ENCODE assay signal across 19 mouse cellular contexts in the genomic region with DNA sequence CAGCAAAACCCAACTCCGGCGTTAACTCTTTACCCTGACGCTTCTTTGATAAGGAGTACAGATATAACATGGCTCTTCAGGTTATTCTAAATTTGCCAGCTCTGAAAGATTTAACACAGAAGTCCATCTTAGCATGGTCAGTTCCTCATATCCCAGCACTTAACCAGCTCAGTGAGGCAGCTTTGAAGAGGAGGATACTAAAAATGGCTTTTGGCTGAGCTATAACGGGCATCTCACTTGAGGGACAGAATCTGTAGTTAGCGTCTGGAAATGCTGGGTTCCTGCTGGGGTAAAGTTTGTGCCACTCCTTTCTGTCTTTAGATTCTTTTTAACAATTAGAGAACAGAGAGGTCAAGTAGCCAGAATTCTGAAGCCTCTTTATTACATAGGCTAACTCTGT.
A peak's percentile ranks its signal among the peaks of the same experiment; 100 is the strongest.
DNase-seq lines count a peak whose midpoint lies in the region; ATAC-seq lines count a peak whose summit lies in the region.
"Had no signal": no experiment of that assay in that cellular context is flagged by ENCODE, and none has a peak within 500 bp of the region (broad histone marks: within the 10 kb centered on the region; RNA-seq: fewer than 3 reads in every experiment).

No protein-coding gene starts in this region.

- intact Hi-C loops in heart, postnatal 25 days (cut with DNase I): no loop called here
- intact Hi-C loops in heart, postnatal 10 days (cut with DNase I): no loop called here

- DNase-seq in heart, adult 8-10 months (ENCODE audit: low spot score): peak; percentile 4
- DNase-seq in heart, postnatal 25 days (ENCODE audit: low spot score): no peak
- DNase-seq in heart, postnatal 10 days: no peak
- peak; percentile 77 for DNase-seq in brain, adult 2 months (ENCODE audit: low read depth, low spot score)
- DNase-seq in right cerebral cortex, postnatal 36 days (ENCODE audit: low spot score in 2 of 2): no peak
- DNase-seq: adrenal gland, postnatal 25 days; cerebellum, adult 2 months; cerebellum, postnatal 10 days; gastrocnemius, postnatal 10 days; kidney, adult 18-20 months had no signal

- peak overlapping the region; percentile 25; the same call in 1 of the 2 replicates for H3K4me2 ChIP-seq in heart, embryonic 13.5 days
- no peak overlapping the region for H3K4me2 ChIP-seq in heart, embryonic 16.5 days (ENCODE audit: low read depth, low read length)
- H3K4me2 ChIP-seq: hindbrain, embryonic 14.5 days; intestine, embryonic 15.5 days had no signal

- no peaks in the 10 kb centered on the region for H3K27me3 ChIP-seq in heart, embryonic 13.5 days (replicated peaks)
- no peaks in the 10 kb centered on the region for H3K27me3 ChIP-seq in heart, embryonic 16.5 days (ENCODE audit: control insufficient read depth, insufficient read depth, low read length)
- H3K27me3 ChIP-seq: CH12.LX; intestine, embryonic 15.5 days had no signal

- H3K36me3 ChIP-seq in heart, embryonic 13.5 days: no peaks in the 10 kb centered on the region
- no peaks in the 10 kb centered on the region for H3K36me3 ChIP-seq in heart, embryonic 16.5 days (ENCODE audit: control insufficient read depth, insufficient read depth)
- H3K36me3 ChIP-seq: embryonic facial prominence, embryonic 10.5 days; intestine, embryonic 15.5 days had no signal

- no peak overlapping the region for H3K4me3 ChIP-seq in heart, embryonic 13.5 days
- H3K4me3 ChIP-seq in heart, embryonic 16.5 days (ENCODE audit: low read length): no peak overlapping the region
- H3K4me3 ChIP-seq: embryonic facial prominence, embryonic 10.5 days; intestine, embryonic 15.5 days had no signal

- H3K4me1 ChIP-seq in heart, embryonic 13.5 days: peaks cover 14% of the 10 kb centered on the region
- peaks cover 3% of the 10 kb centered on the region; the same call in 1 of the 2 replicates for H3K4me1 ChIP-seq in heart, embryonic 16.5 days (ENCODE audit: control insufficient read depth, insufficient read depth, low read length)
- H3K4me1 ChIP-seq: embryonic facial prominence, embryonic 10.5 days; intestine, embryonic 15.5 days had no signal

- H3K27ac ChIP-seq in heart, embryonic 13.5 days (replicated peaks): peak overlapping the region; percentile 68
- peak overlapping the region; percentile 8 for H3K27ac ChIP-seq in heart, embryonic 16.5 days (ENCODE audit: low read length)
- H3K27ac ChIP-seq: embryonic facial prominence, embryonic 10.5 days; hindbrain, embryonic 14.5 days; intestine, embryonic 15.5 days had no signal

- 33% methylated on average over 5 of the region's 5 CpGs for WGBS in heart, embryonic 13.5 days
- WGBS in heart, embryonic 16.5 days: 36% methylated on average over 5 of the region's 5 CpGs

- H3K9ac ChIP-seq in heart, embryonic 13.5 days: no peak overlapping the region
- no peak overlapping the region for H3K9ac ChIP-seq in heart, embryonic 16.5 days (ENCODE audit: low read length)
- H3K9ac ChIP-seq: hindbrain, embryonic 14.5 days; intestine, embryonic 15.5 days had no signal

- ATAC-seq in heart, embryonic 13.5 days (ENCODE audit: extremely low read depth, insufficient number of reproducible peaks, low FRiP score, low TSS enrichment): no peak
- ATAC-seq in heart, embryonic 16.5 days (replicated peaks; ENCODE audit: extremely low read depth, insufficient read depth, low FRiP score): no peak; the same call in 1 of the 2 replicates
- ATAC-seq: activated CD4-positive, CD25-positive, alpha-beta regulatory T cell, adult 4 months; forebrain, embryonic 14.5 days; intestine, embryonic 15.5 days; Patski had no signal

- peaks cover 3% of the 10 kb centered on the region; the same call in 1 of the 2 replicates for H3K9me3 ChIP-seq in heart, embryonic 13.5 days
- H3K9me3 ChIP-seq in heart, embryonic 16.5 days (replicated peaks; ENCODE audit: control insufficient read depth, low read length): no peaks in the 10 kb centered on the region
- H3K9me3 ChIP-seq: embryonic facial prominence, embryonic 10.5 days; intestine, embryonic 15.5 days had no signal

Comparison
In these comparisons a context has a peak if more than half of its experiments do, and no peak if none do; other contexts are left out.
1. DNase-seq: peak in heart, adult 8-10 months (single experiment) and brain, adult 2 months (single experiment); none in heart, postnatal 25 days (single experiment), heart, postnatal 10 days (0 of 2) and right cerebral cortex, postnatal 36 days (0 of 2).